Mouse (Mus musculus) skeletal muscle tissue, adult 2 months (tissue): ENCODE measurements at regions not wholly inside any gene's neighbourhood (a gene's known extent, or its start where the extent isn't known, plus 50 kb on each side); places are given as distances from the start of the nearest gene placed in this dataset.
"Not testable (repeated sequence)": the region's sequence is repeated elsewhere in the genome, so short reads cannot be mapped to it uniquely, and the experiment has no call there.

ENCODE experiments used
- DNase-seq: peaks from one replicate; pipeline ENCODE4 v3.0.0-alpha.2; 2012; ENCODE audit warnings: low read depth, low spot score

DNA sequence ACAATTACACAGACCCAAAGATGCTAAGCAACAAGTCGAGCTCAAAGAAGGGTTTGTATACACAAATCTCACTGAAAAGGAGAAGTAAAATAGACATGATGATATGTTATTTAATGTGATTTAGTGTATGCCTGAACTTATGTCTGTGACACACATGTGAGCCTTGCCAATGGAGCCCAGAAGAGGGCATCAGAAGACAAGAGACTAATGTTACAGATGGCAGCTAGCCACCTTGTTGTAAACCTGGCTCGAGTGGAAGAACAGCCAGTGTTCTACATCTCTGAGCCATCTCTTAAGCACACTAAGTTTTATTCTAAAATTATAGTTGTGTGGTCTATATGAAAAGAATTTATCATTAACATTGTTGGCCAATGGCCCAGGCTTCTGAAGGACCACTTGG is 943.7 kb upstream of the Prmt6 start:
- DNase-seq: no peak

DNA sequence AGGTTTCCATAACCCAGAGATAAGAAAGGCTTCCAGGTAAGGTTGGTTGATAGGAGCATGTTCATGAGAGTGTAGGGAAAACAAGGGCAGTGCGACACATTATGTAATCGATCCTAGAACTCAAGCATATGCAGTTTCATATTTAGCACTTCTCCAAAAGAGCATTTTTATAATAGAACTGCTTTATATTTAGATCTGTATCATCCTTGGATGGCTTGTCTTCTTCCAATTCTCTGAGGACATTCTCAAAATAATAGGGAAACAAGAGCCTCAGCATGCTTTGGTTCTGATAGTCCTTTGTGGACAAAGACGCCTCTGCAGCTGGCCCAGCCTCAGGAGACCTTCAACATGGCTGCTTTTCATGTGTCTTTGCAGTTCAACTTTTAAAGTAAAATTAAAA is 915.9 kb upstream of the Prmt6 start:
- DNase-seq: no peak

DNA sequence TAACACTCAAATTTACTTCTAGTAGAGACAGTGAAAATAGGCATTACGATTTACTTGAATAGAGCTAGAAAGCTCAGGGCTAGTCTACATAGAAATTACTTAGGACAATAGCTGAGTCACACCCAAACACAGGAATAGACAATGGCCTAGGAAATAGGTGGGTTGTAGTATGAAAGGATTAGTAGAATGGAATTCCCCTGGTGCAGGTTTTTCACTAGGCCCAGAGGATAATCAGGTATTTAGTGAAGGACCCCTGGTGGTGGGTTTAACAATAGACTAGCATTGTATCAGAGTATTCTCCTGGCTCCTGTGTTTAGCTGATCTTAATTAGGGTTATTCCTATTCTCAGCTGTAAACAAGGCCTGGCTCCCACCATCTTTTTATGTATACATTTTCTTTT is 890.4 kb upstream of the Prmt6 start:
- DNase-seq: not testable (repeated sequence)

DNA sequence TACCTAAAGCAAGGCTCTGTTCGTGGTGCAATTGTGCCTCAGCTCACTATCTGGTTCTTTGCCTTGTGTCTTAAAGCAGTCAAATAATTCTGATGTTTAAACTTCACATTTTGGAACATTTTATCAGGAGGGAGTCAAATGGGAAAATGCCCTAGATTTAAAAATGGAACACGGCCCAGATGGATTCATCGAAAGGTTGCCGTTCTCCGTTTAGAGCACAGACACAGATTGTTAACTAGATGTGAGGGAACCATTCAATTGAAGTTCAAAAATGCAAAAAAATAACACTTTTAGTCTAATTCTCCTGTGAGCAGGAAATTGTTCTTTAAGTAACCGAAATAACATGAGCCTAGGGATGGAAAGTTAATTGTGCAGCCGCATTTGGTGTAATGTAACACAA is 858.2 kb upstream of the Prmt6 start:
- DNase-seq: no peak

DNA sequence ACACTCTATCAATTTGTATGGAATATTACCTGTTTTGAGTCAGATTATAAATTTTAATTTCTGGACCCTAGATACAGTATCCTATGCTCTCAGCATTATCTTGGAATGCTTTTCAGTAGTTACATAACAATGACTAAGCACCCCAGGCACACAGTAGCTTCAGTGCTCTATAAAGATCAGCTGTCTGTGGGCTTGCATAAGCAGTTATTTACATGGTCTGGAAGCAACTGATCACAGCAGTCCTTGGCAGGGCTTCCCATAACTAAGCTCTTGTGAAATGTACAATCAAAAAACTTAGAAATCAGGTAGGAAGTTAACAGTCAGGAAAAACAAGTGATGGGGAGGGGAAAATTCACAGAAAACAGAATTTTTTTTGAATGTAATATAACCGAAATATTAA is 851.8 kb upstream of the Prmt6 start:
- DNase-seq: peak; percentile 0

DNA sequence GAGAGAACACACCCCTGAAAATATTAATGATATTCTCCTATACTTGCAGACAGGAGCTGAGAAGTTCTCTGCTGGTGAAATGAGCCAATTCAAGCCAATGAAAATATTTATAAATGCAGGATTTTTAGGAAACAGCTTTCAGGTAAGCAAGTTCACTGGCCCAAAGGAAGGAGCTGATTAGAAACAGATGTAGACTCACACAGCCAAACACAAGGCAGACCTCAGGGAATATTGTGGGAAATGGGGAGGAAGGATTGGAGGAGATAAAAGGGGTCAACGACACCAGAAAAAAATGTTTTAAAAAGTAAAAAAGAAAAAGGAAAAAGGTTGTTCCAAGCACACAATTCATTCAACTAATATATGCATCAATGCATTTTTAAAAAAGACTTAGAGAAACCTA is 823.5 kb upstream of the Prmt6 start:
- no peak for DNase-seq

DNA sequence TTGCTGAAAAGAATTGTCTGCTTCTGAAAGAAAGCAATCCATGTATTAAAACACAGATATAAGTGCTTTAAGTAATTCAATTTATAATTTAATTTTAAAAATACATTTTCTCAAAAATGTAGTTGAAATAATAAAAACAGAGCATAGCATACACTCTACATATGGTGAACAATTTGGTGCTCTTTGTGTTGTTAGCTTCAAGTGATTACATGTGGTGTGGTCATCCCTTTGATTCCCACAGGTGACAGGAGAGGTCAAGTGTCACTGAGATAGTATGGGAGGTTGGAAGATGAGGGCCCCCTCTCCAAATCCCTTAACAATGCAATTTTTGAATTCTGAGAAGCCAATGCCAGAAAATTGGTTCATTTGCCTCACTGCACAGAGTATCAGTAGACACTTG is 819.5 kb upstream of the Prmt6 start:
- no peak for DNase-seq

DNA sequence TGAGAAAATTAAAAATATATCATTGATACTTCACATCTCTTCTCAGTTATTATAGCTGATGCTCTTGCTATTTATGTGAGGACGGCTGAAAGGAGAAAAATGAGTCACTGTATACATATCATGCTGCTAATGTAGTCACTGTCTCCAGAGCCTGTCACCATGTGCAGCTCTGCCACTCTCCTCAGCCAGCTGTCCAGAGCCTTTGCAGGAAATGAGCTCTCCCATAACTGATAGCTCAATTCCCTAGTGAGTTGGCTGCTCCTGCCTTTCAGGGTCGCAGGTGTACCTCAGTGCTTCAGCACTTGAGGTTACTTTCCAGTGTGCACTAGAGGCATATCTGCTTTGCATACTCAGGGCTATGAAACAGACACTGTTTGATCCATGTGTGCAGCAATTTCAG is 819.0 kb upstream of the Prmt6 start:
- DNase-seq: no peak

DNA sequence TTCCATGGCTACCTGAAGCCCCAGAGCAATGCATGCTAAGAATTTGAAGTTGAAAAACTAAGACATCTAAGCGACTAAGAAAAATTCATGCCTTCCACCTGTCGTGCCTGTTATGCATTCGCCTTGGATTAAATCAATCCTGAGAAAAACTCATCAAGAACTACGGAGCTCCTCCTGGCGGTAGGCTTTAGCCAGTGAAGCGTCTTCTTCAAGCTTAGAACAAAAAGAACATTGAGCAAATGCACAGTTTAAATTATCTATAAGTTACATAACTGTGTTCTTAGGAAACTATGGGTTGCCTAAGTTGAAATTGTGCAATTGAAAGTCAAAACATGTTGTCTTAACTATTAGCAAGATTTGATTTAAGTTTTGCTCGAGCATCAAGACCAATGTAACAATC is 818.4 kb upstream of the Prmt6 start:
- DNase-seq: no peak

DNA sequence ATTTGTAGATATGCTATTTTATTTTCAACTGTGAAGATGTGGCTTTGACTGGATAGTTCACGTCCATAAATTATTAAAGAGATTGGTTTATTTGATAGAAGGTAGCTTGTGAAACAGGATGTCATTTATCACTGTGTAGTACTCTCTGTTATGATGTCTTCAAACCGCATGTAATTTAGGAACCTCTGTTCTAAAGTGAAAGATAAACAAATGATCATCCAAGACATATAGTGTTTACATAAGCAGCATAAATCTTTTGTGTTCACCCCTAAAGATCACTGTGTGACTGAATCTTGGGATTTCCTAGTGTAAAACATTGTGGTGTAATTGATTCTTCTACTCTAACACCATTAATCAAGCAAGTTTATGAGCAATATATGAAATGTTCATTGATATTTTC is 798.8 kb upstream of the Prmt6 start:
- no peak for DNase-seq
